Mouse (Mus musculus) heart, adult 2 months (tissue): ENCODE measurements around the gene Stat3. TPM values are rescaled to one million over a fixed set of nuclear protein-coding genes. Genes with fewer than 3 reads are reported as not detected.
A peak's percentile ranks its signal among the peaks of the same experiment; 100 is the strongest.

Experiments
- DNase-seq, 2 experiments: peaks; one replicate each; pipeline ENCODE4 v3.0.0; 2021
- H3K27ac ChIP-seq: fragments of 200-600 bp; 2 replicates; pipeline ENCODE4 v1.8.1; 2022
- H3K27me3 ChIP-seq: fragments of 200-500 bp; 2 replicates; pipeline ENCODE4 v1.6.1; 2012; ENCODE audit warnings: mild to moderate bottlenecking, low read length, inconsistent platforms, mixed read lengths; ENCODE audit not compliant: control insufficient read depth, insufficient read depth
- H3K36me3 ChIP-seq: fragments of 200-500 bp; 2 replicates; pipeline ENCODE4 v1.6.1; 2012; ENCODE audit warnings: low read length, inconsistent platforms; ENCODE audit not compliant: control insufficient read depth, insufficient read depth
- H3K4me1 ChIP-seq: fragments of 200-500 bp; 2 replicates; pipeline ENCODE4 v1.6.1; 2011; ENCODE audit warnings: low read length; ENCODE audit not compliant: control insufficient read depth, insufficient read depth
- H3K4me3 ChIP-seq: fragments of 200-600 bp; 2 replicates; pipeline ENCODE4 v1.8.1; 2022
- H3K79me2 ChIP-seq: fragments of 200-500 bp; replicated peaks from 2 replicates; pipeline ENCODE4 v1.6.1; 2012; ENCODE audit warnings: mild to moderate bottlenecking, inconsistent platforms, low read length, moderate library complexity, mixed read lengths; ENCODE audit not compliant: control insufficient read depth, insufficient read depth
- H3K9ac ChIP-seq: fragments of 200-500 bp; 2 replicates; pipeline ENCODE4 v1.6.1; 2012; ENCODE audit warnings: low read depth, mild to moderate bottlenecking, control low read depth, inconsistent platforms, low read length, mixed read lengths
- CTCF ChIP-seq: fragments of 200-600 bp; IDR thresholded peaks from 2 replicates; pipeline ENCODE4 v1.8.1; 2022; ENCODE audit warnings: antibody characterized with exemption, mild to moderate bottlenecking, moderate library complexity
- EP300 ChIP-seq: fragments of 200-500 bp; IDR thresholded peaks from 2 replicates; pipeline ENCODE4 v1.6.1; 2011; ENCODE audit warnings: low read depth, low read length, control low read depth; ENCODE audit not compliant: insufficient read depth
- POLR2A ChIP-seq: fragments of 200-500 bp; IDR thresholded peaks from 2 replicates; pipeline ENCODE4 v1.6.1; 2011; ENCODE audit warnings: mild to moderate bottlenecking, low read depth, low read length, control low read depth; ENCODE audit not compliant: insufficient read depth
- WGBS: fragments of 180-500 bp; shearing (Covaris S2); methylation state at CpG from one replicate; pipeline ENCODE4 v1.1.7; 2018; 5-methylcytosine and 5-hydroxymethylcytosine counted together
- intact Hi-C: fragments of 180-260 bp; cut with DNase I; formaldehyde crosslinking; loops from one replicate; pipeline ENCODE4 v1.15.1; 2025
- polyA plus RNA-seq: library from polyadenylated mRNA; depleted of rRNA; stranded (reverse); fragments of >200 nt; gene quantifications from 2 replicates; pipeline ENCODE4 v1.2.3, GENCODE M21; 2012
- total RNA-seq, 2 experiments: library from RNA; stranded (reverse); gene quantifications; 2 replicates each; pipeline ENCODE4 v1.2.3; 2021

Gene Stat3
- total and polyA plus RNA-seq, 3 experiments, result 85.8 to 94.7 (median 93.0) TPM

DNA sequence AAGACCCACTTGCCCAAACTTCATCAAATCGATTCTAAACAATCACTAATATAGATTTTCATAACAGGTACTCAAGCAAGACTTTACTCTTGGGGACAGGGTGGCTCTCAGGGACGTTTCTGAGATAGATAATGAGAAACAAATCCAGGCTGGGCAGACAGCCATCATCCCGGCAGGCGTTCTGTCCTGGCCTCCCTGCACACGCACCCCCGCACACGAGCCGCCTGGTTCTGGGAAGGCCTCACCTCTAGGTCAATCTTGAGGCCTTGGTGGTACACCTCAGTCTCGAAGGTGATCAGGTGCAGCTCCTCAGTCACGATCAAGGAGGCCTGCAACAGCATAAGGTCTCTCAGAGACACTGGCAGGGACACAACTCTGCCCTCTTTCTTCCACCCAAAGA is 43.3 kb downstream of the Stat3 start:
- no peaks in the 10 kb centered on the region for H3K27me3 ChIP-seq
- H3K27ac ChIP-seq, result no peak overlapping the region
- no peak overlapping the region for H3K4me3 ChIP-seq
- H3K9ac ChIP-seq, result no peak overlapping the region
- no peaks in the 10 kb centered on the region for H3K79me2 ChIP-seq
- peaks cover 8% of the 10 kb centered on the region for H3K36me3 ChIP-seq
- peaks cover 5% of the 10 kb centered on the region for H3K4me1 ChIP-seq
- no peak for DNase-seq
- TF ChIP-seq POLR2A (no peak), EP300 (no peak), CTCF (no peak)
- intact Hi-C loops, result no loop called here
- whole genome bisulfite sequencing, result 53% methylated on average over 10 of the region's 10 CpGs

- Histone ChIP-seq H3K9ac (no peak overlapping the region), H3K4me3 (no peak overlapping the region), H3K36me3 (peaks cover 8% of the 10 kb centered on the region), H3K27me3 (no peaks in the 10 kb centered on the region), H3K4me1 (peaks cover 5% of the 10 kb centered on the region), H3K79me2 (no peaks in the 10 kb centered on the region), H3K27ac (0 out of 2 replicates have a peak overlapping the region, but pooled peaks have one; percentile 10)
- DNase-seq, result no peak
- TF ChIP-seq CTCF, result no peak
- TF ChIP-seq EP300, result no peak
- no peak for TF ChIP-seq POLR2A
- 71% methylated on average over 9 of the region's 9 CpGs for WGBS
- intact Hi-C loops, result loop anchor here (5.0 kb wide), 1 partner anchor 283 kb away; the partner anchor contains the start of gene Ccr10
Measured at GRCm38 (mm10) chr11:100894146-100894918, 45.0 kb downstream of the Stat3 start.

DNA sequence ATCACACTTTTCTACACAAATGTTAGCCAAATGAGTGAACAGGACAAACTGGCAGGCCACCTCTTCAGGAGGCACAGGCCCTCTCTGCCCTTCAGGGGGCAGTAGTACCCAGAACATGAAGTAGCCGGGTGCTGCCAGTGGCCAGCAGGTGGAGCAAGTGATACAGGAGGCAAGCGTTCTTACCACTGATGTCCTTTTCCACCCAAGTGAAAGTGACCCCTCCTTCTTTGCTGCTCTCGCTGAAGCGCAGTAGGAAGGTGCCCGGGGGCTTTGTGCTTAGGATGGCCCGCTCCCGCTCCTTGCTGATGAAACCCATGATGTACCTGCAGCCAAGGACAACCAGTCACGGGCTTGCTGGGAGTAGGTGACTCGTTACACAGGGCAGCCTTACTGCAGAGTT is 45.9 kb downstream of the Stat3 start:
- TF ChIP-seq POLR2A (0 out of 2 replicates have a peak, but pooled peaks have one; percentile 24), CTCF (no peak), EP300 (peak; percentile 99)
- H3K79me2 ChIP-seq, result no peaks in the 10 kb centered on the region
- 0 out of 2 replicates have a peak overlapping the region, but pooled peaks have one; percentile 19 for H3K9ac ChIP-seq
- intact Hi-C loops, result loop anchor here (1.0 to 5.0 kb wide), 4 partner anchors 64 to 284 kb away; partner anchors contain the start of gene Ccr10
- H3K27ac ChIP-seq, result peak overlapping the region; percentile 10
- peaks cover 5% of the 10 kb centered on the region for H3K4me1 ChIP-seq
- DNase-seq, result peak; percentile 87 to 88
- peaks cover 8% of the 10 kb centered on the region for H3K36me3 ChIP-seq
- no peaks in the 10 kb centered on the region for H3K27me3 ChIP-seq
- H3K4me3 ChIP-seq, result no peak overlapping the region
- 13% methylated on average over 9 of the region's 9 CpGs for WGBS

- H3K27ac ChIP-seq, result no peak overlapping the region
Measured at GRCm38 (mm10) chr11:100892435-100892834, 46.9 kb downstream of the Stat3 start.

GRCm38 (mm10) chr11:100891256-100892123 is 47.9 kb downstream of the Stat3 start:
- no peak for DNase-seq
- H3K27me3 ChIP-seq, result no peaks in the 10 kb centered on the region
- no peaks in the 10 kb centered on the region for H3K79me2 ChIP-seq
- peaks cover 7% of the 10 kb centered on the region for H3K36me3 ChIP-seq
- no peak overlapping the region for H3K9ac ChIP-seq
- peaks cover 5% of the 10 kb centered on the region for H3K4me1 ChIP-seq
- WGBS, result 56% methylated on average over 15 of the region's 15 CpGs
- no peak overlapping the region for H3K4me3 ChIP-seq
- no peak overlapping the region for H3K27ac ChIP-seq
- TF ChIP-seq EP300 (no peak), CTCF (peak; percentile 10; the same call in 1 of the 2 replicates)
- intact Hi-C loops, result loop anchor here (2.0 to 5.0 kb wide), 2 partner anchors 167 to 286 kb away; partner anchors contain the start of gene Ccr10

More at GRCm38 (mm10) chr11:100892435-100892834, 46.9 kb downstream of the Stat3 start:
- no peak overlapping the region for H3K9ac ChIP-seq
- DNase-seq, result peak in 1 of 2 experiments; percentile 59
- no peaks in the 10 kb centered on the region for H3K27me3 ChIP-seq
- H3K4me3 ChIP-seq, result no peak overlapping the region
- H3K4me1 ChIP-seq, result peaks cover 5% of the 10 kb centered on the region
- intact Hi-C loops, result loop anchor here (2.0 to 5.0 kb wide), 2 partner anchors 166 to 285 kb away; partner anchors contain the start of gene Ccr10
- no peaks in the 10 kb centered on the region for H3K79me2 ChIP-seq
- WGBS, result 61% methylated on average over 5 of the region's 5 CpGs
- peaks cover 7% of the 10 kb centered on the region for H3K36me3 ChIP-seq
- TF ChIP-seq POLR2A, result no peak
- 0 out of 2 replicates have a peak, but pooled peaks have one; percentile 26 for TF ChIP-seq EP300
